In genomic region chr9:32350332-32350731, GRCm38 (mm10) we compare ENCODE assay signal across 10 mouse cellular contexts. TPM values are rescaled to one million over a fixed set of nuclear protein-coding genes. Genes with fewer than 3 reads are reported as not detected.
DNase-seq lines count a peak whose midpoint lies in the region; ATAC-seq and TF ChIP-seq lines count a peak whose summit lies in the region.
"Had no signal": no experiment of that assay in that cellular context is flagged by ENCODE, and none has a peak within 500 bp of the region (broad histone marks: within the 10 kb centered on the region; RNA-seq: fewer than 3 reads in every experiment).

No protein-coding gene starts in this region.

- no peaks in the 10 kb centered on the region for H3K27me3 ChIP-seq in kidney, adult 2 months (replicated peaks; ENCODE audit: control insufficient read depth, insufficient read depth, low read length)
- peaks cover 11% of the 10 kb centered on the region for H3K27me3 ChIP-seq in kidney, embryonic 14.5 days (ENCODE audit: control insufficient read depth, insufficient read depth, low read length)
- peaks cover 12% of the 10 kb centered on the region for H3K27me3 ChIP-seq in embryonic facial prominence, embryonic 14.5 days (replicated peaks; ENCODE audit: control insufficient read depth, insufficient read depth, low read length)
- H3K27me3 ChIP-seq in hindbrain, postnatal 0 days (ENCODE audit: insufficient read depth, low read length): peaks cover 8% of the 10 kb centered on the region; the same call in 1 of the 2 replicates

- peak; percentile 82 for DNase-seq in kidney, adult 2 months
- peak; percentile 26 to 48 for DNase-seq in adrenal gland, postnatal 4 days (ENCODE audit: low spot score in 2 of 2)
- peak; percentile 85 for DNase-seq in embryonic facial prominence, embryonic 14.5 days (ENCODE audit: low spot score)
- peak; percentile 90 for DNase-seq in hindbrain, postnatal 0 days (ENCODE audit: low spot score)
- peak; percentile 81 to 87 for DNase-seq in left cerebral cortex, postnatal 14 days (ENCODE audit: low spot score in 2 of 2)
- peak; percentile 45 for DNase-seq in ovary, postnatal 36 days (ENCODE audit: low spot score)
- peak; percentile 67 for DNase-seq in thymus, postnatal 14 days

- no peak overlapping the region for H3K27ac ChIP-seq in kidney, adult 2 months (ENCODE audit: insufficient read depth, low read depth, low read length)
- H3K27ac ChIP-seq in kidney, embryonic 14.5 days (ENCODE audit: low read depth, low read length): no peak overlapping the region
- H3K27ac ChIP-seq in embryonic facial prominence, embryonic 14.5 days (replicated peaks; ENCODE audit: low read depth, low read length): no peak overlapping the region
- no peak overlapping the region for H3K27ac ChIP-seq in hindbrain, postnatal 0 days

- H3K4me1 ChIP-seq in kidney, adult 2 months (ENCODE audit: control insufficient read depth, insufficient read depth, low read length): no peaks in the 10 kb centered on the region; the same call in 1 of the 2 replicates
- H3K4me1 ChIP-seq in kidney, embryonic 14.5 days (ENCODE audit: control insufficient read depth, insufficient read depth, low read length): no peaks in the 10 kb centered on the region
- no peaks in the 10 kb centered on the region for H3K4me1 ChIP-seq in embryonic facial prominence, embryonic 14.5 days (ENCODE audit: control insufficient read depth, insufficient read depth, low read length)
- H3K4me1 ChIP-seq in hindbrain, postnatal 0 days (ENCODE audit: insufficient read depth, low read length): no peaks in the 10 kb centered on the region; the same call in 1 of the 2 replicates

- no peak overlapping the region for H3K9ac ChIP-seq in kidney, embryonic 14.5 days (ENCODE audit: low read depth, low read length)
- H3K9ac ChIP-seq in embryonic facial prominence, embryonic 14.5 days (ENCODE audit: low read depth, low read length): no peak overlapping the region
- no peak overlapping the region for H3K9ac ChIP-seq in hindbrain, postnatal 0 days (replicated peaks; ENCODE audit: low read length)

- no peak for TF ChIP-seq POLR2A in kidney, adult 2 months (IDR thresholded peaks at IDR 0.05; ENCODE audit: low read depth, low read length)

- intact Hi-C loops in left cerebral cortex, postnatal 14 days (cut with DNase I): loop anchor here (1.0 kb wide), 1 partner anchor 78 kb away; no protein-coding TSS in a partner anchor

- no peaks in the 10 kb centered on the region for H3K9me3 ChIP-seq in kidney, embryonic 14.5 days (ENCODE audit: control insufficient read depth, low read length)
- no peaks in the 10 kb centered on the region for H3K9me3 ChIP-seq in embryonic facial prominence, embryonic 14.5 days (ENCODE audit: control insufficient read depth, low read length)
- no peaks in the 10 kb centered on the region for H3K9me3 ChIP-seq in hindbrain, postnatal 0 days (ENCODE audit: low read length)

- H3K4me3 ChIP-seq in kidney, adult 2 months (ENCODE audit: insufficient read depth, low read depth, low read length): no peak overlapping the region
- no peak overlapping the region for H3K4me3 ChIP-seq in kidney, embryonic 14.5 days (ENCODE audit: low read length)
- no peak overlapping the region for H3K4me3 ChIP-seq in embryonic facial prominence, embryonic 14.5 days (ENCODE audit: low read depth, low read length)
- no peak overlapping the region for H3K4me3 ChIP-seq in hindbrain, postnatal 0 days (ENCODE audit: low read length)
- H3K4me3 ChIP-seq: erythroblast, embryonic 14.5 days had no signal

- WGBS in kidney, adult 2 months: 3% methylated on average over 6 of the region's 6 CpGs
- 5% methylated on average over 6 of the region's 6 CpGs for WGBS in kidney, embryonic 14.5 days
- 5% methylated on average over 6 of the region's 6 CpGs for WGBS in embryonic facial prominence, embryonic 14.5 days
- WGBS in hindbrain, postnatal 0 days: 4% methylated on average over 6 of the region's 6 CpGs

- H3K36me3 ChIP-seq in kidney, adult 2 months (ENCODE audit: control insufficient read depth, insufficient read depth, low read length): no peaks in the 10 kb centered on the region
- H3K36me3 ChIP-seq in kidney, embryonic 14.5 days (ENCODE audit: control insufficient read depth, insufficient read depth, low read length): no peaks in the 10 kb centered on the region
- no peaks in the 10 kb centered on the region for H3K36me3 ChIP-seq in embryonic facial prominence, embryonic 14.5 days (ENCODE audit: control insufficient read depth, insufficient read depth, low read length)
- H3K36me3 ChIP-seq in hindbrain, postnatal 0 days (ENCODE audit: insufficient read depth, low read length): no peaks in the 10 kb centered on the region

- TF ChIP-seq CTCF in kidney, adult 2 months (conservative IDR thresholded peaks at IDR 0.05; ENCODE audit: insufficient read depth, insufficient read length, low read depth, low read length): peak; percentile 83
- peak; percentile 90 for TF ChIP-seq CTCF in hindbrain, postnatal 0 days (IDR thresholded peaks at IDR 0.05; ENCODE audit: low read depth)

- no peak overlapping the region for H3K4me2 ChIP-seq in kidney, embryonic 14.5 days (replicated peaks; ENCODE audit: low read depth, low read length)
- H3K4me2 ChIP-seq in embryonic facial prominence, embryonic 14.5 days (ENCODE audit: low read depth, low read length): no peak overlapping the region
- H3K4me2 ChIP-seq in hindbrain, postnatal 0 days (ENCODE audit: low read depth, low read length): no peak overlapping the region

- ATAC-seq in kidney, embryonic 14.5 days (ENCODE audit: low FRiP score, low TSS enrichment): no peak
- no peak for ATAC-seq in embryonic facial prominence, embryonic 14.5 days (ENCODE audit: low read depth)
- ATAC-seq in hindbrain, postnatal 0 days: no peak

RNA-seq across cellular contexts. Expression of gene Kcnj5, which starts 6.2 kb away (rescaled TPM):
- 0.81 and 0.84 TPM in 2 replicates for polyA plus RNA-seq in kidney, adult 2 months (2012; rRNA removed)
- polyA plus RNA-seq in kidney, embryonic 14.5 days (2014; fragmentation: Nextera tagmentation; extraction: Ambion mirVana): 0.40 and 1.2 TPM in 2 replicates
- 1 to 10 TPM in 1 of 2 experiments, under 1 TPM in 1; 0.34 to 1.0 TPM for total RNA-seq in adrenal gland, postnatal 4 days (2021)
- 0.17 and 0.47 TPM in 2 replicates for polyA plus RNA-seq in embryonic facial prominence, embryonic 14.5 days (2014; fragmentation: Nextera tagmentation; extraction: Ambion mirVana)
- total RNA-seq in hindbrain, postnatal 0 days (2014; rRNA removed): 1.3 and 1.5 TPM in 2 replicates
- 0.49 and 0.58 TPM in 2 replicates for polyA plus RNA-seq in hindbrain, postnatal 0 days (2015; fragmentation: Nextera tagmentation; extraction: Ambion mirVana)
- 1 to 10 TPM in 1 of 2 experiments, under 1 TPM in 1; 0.99 to 1.1 TPM for total RNA-seq in left cerebral cortex, postnatal 14 days (2021)
- polyA plus RNA-seq: erythroblast, embryonic 14.5 days had no signal

RNA-seq across cellular contexts. Expression of gene Kcnj1, which starts 22.0 kb away (rescaled TPM):
- polyA plus RNA-seq in kidney, adult 2 months (2012; rRNA removed): 76.0 and 79.1 TPM in 2 replicates
- 1.4 and 3.3 TPM in 2 replicates for polyA plus RNA-seq in kidney, embryonic 14.5 days (2014; fragmentation: Nextera tagmentation; extraction: Ambion mirVana)
- 1 to 10 TPM in 1 of 2 experiments, under 1 TPM in 1; 0.48 to 4.3 TPM for total RNA-seq in adrenal gland, postnatal 4 days (2021)
- not detected in 2 replicates for polyA plus RNA-seq in embryonic facial prominence, embryonic 14.5 days (2014; fragmentation: Nextera tagmentation; extraction: Ambion mirVana)
- total RNA-seq in hindbrain, postnatal 0 days (2014; rRNA removed): not detected in 2 replicates
- not detected in 2 replicates for polyA plus RNA-seq in hindbrain, postnatal 0 days (2015; fragmentation: Nextera tagmentation; extraction: Ambion mirVana)
- total RNA-seq in left cerebral cortex, postnatal 14 days (2021): not detected
- polyA plus RNA-seq: erythroblast, embryonic 14.5 days; stomach, embryonic 14.5 days had no signal

Comparison
In these comparisons a context has a peak if more than half of its experiments do, and no peak if none do; other contexts are left out.
1. RNA of gene Kcnj1, which starts 22.0 kb away (polyA plus RNA-seq): 76.0 to 79.1 TPM in kidney, adult 2 months; 1.4 to 3.3 TPM in kidney, embryonic 14.5 days, not detected in embryonic facial prominence, embryonic 14.5 days and not detected in hindbrain, postnatal 0 days; every median in the first group is over 10 times any median in the second.
2. DNase-seq: peak in every context shown above with its lines; median percentile 90 in hindbrain, postnatal 0 days; 85 in embryonic facial prominence, embryonic 14.5 days; 84 in left cerebral cortex, postnatal 14 days; 82 in kidney, adult 2 months; 67 in thymus, postnatal 14 days; 45 in ovary, postnatal 36 days; 37 in adrenal gland, postnatal 4 days.